Comparison of ENCODE assay signal across 29 mouse cellular contexts in genomic region chr7:137745575-137745974, GRCm38 (mm10).
A peak's percentile ranks its signal among the peaks of the same experiment; 100 is the strongest.
DNase-seq lines count a peak whose midpoint lies in the region; ATAC-seq and TF ChIP-seq lines count a peak whose summit lies in the region.
"Had no signal": no experiment of that assay in that cellular context is flagged by ENCODE, and none has a peak within 500 bp of the region (broad histone marks: within the 10 kb centered on the region; RNA-seq: fewer than 3 reads in every experiment).

No protein-coding gene starts in this region.

- DNase-seq in embryonic facial prominence, embryonic 14.5 days (ENCODE audit: low spot score): peak; percentile 45
- DNase-seq in embryonic facial prominence, embryonic 10.5 days (ENCODE audit: low spot score): no peak
- DNase-seq in lung, adult 2 months: no peak
- DNase-seq in lung, postnatal 36 days: peak; percentile 37
- DNase-seq in Muller cell, postnatal 12 days (ENCODE audit: inconsistent ontology term): no peak
- DNase-seq: adrenal gland, adult 8-10 months; cerebellum, adult 11 months; cerebellum, adult 9-10 months; cerebellum, postnatal 36 days; gastrocnemius, postnatal 25 days; heart, postnatal 10 days; kidney, adult 2 months; kidney, postnatal 10 days; midbrain, embryonic 14.5 days; right cerebral cortex, adult 18-20 months; spleen, adult 18-20 months had no signal

- no peak for TF ChIP-seq POLR2A in lung, adult 2 months (IDR thresholded peaks at IDR 0.05; ENCODE audit: borderline replicate concordance, extremely low read depth, low read depth, low read length)

- no peaks in the 10 kb centered on the region for H3K36me3 ChIP-seq in embryonic facial prominence, embryonic 14.5 days (ENCODE audit: control insufficient read depth, insufficient read depth, low read length)
- no peaks in the 10 kb centered on the region for H3K36me3 ChIP-seq in embryonic facial prominence, embryonic 10.5 days (replicated peaks)
- no peaks in the 10 kb centered on the region for H3K36me3 ChIP-seq in lung, embryonic 15.5 days
- H3K36me3 ChIP-seq in C2C12 (ENCODE audit: control insufficient read depth, insufficient read depth): no peaks in the 10 kb centered on the region
- H3K36me3 ChIP-seq: embryonic facial prominence, embryonic 12.5 days; forebrain, embryonic 10.5 days; forebrain, embryonic 15.5 days; heart, embryonic 13.5 days; hindbrain, embryonic 10.5 days; intestine, embryonic 15.5 days; limb, embryonic 12.5 days; neural tube, embryonic 15.5 days had no signal

- peak; percentile 22; the same call in 1 of the 2 replicates for ATAC-seq in embryonic facial prominence, embryonic 14.5 days (ENCODE audit: low read depth)
- no peak for ATAC-seq in lung, embryonic 15.5 days (ENCODE audit: borderline replicate concordance, extremely low read depth, low FRiP score, low TSS enrichment)
- ATAC-seq: CD4-positive, CD25-positive, alpha-beta regulatory T cell, adult 4 months; forebrain, embryonic 15.5 days; hindbrain, postnatal 0 days; intestine, embryonic 15.5 days had no signal

- H3K79me2 ChIP-seq in C2C12 (ENCODE audit: control insufficient read depth, insufficient read depth): no peaks in the 10 kb centered on the region

- no peak overlapping the region for H3K27ac ChIP-seq in embryonic facial prominence, embryonic 14.5 days (replicated peaks; ENCODE audit: low read depth, low read length)
- no peak overlapping the region for H3K27ac ChIP-seq in embryonic facial prominence, embryonic 10.5 days (replicated peaks)
- H3K27ac ChIP-seq in lung, embryonic 15.5 days: peak overlapping the region; percentile 9; the same call in 1 of the 2 replicates
- H3K27ac ChIP-seq: embryonic facial prominence, embryonic 12.5 days; forebrain, embryonic 10.5 days; forebrain, embryonic 15.5 days; heart, embryonic 13.5 days; hindbrain, embryonic 10.5 days; hindbrain, postnatal 0 days; intestine, embryonic 15.5 days; neural tube, embryonic 15.5 days had no signal

- no peak overlapping the region for H3K9ac ChIP-seq in embryonic facial prominence, embryonic 14.5 days (ENCODE audit: low read depth, low read length)
- no peak overlapping the region for H3K9ac ChIP-seq in lung, embryonic 15.5 days
- H3K9ac ChIP-seq: embryonic facial prominence, embryonic 12.5 days; forebrain, embryonic 15.5 days; heart, embryonic 13.5 days; intestine, embryonic 15.5 days; limb, embryonic 12.5 days; neural tube, embryonic 15.5 days had no signal

- H3K27me3 ChIP-seq in embryonic facial prominence, embryonic 14.5 days (replicated peaks; ENCODE audit: control insufficient read depth, insufficient read depth, low read length): no peaks in the 10 kb centered on the region
- no peaks in the 10 kb centered on the region for H3K27me3 ChIP-seq in embryonic facial prominence, embryonic 10.5 days (replicated peaks; ENCODE audit: low read depth, poor library complexity, severe bottlenecking)
- H3K27me3 ChIP-seq in lung, embryonic 15.5 days: no peaks in the 10 kb centered on the region
- no peaks in the 10 kb centered on the region for H3K27me3 ChIP-seq in C2C12 (ENCODE audit: control insufficient read depth, insufficient read depth, insufficient read length)
- H3K27me3 ChIP-seq: embryonic facial prominence, embryonic 12.5 days; forebrain, embryonic 15.5 days; heart, embryonic 13.5 days; intestine, embryonic 15.5 days; neural tube, embryonic 15.5 days had no signal

- WGBS in embryonic facial prominence, embryonic 14.5 days: 61% methylated on average over 1 of the region's 1 CpGs
- WGBS in embryonic facial prominence, embryonic 10.5 days: 85% methylated on average over 1 of the region's 1 CpGs
- 60% methylated on average over 1 of the region's 1 CpGs for WGBS in lung, embryonic 15.5 days
- 50% methylated on average over 1 of the region's 1 CpGs for WGBS in lung, adult 2 months

- no peak overlapping the region for H3K4me3 ChIP-seq in embryonic facial prominence, embryonic 14.5 days (ENCODE audit: low read depth, low read length)
- H3K4me3 ChIP-seq in embryonic facial prominence, embryonic 10.5 days: no peak overlapping the region
- no peak overlapping the region for H3K4me3 ChIP-seq in lung, embryonic 15.5 days
- H3K4me3 ChIP-seq in lung, adult 2 months (replicated peaks; ENCODE audit: extremely low read depth, low read depth, low read length): no peak overlapping the region
- H3K4me3 ChIP-seq in C2C12 (ENCODE audit: insufficient read depth, poor library complexity, severe bottlenecking): no peak overlapping the region
- H3K4me3 ChIP-seq: embryonic facial prominence, embryonic 12.5 days; forebrain, embryonic 10.5 days; forebrain, embryonic 15.5 days; heart, embryonic 13.5 days; hindbrain, embryonic 10.5 days; intestine, embryonic 15.5 days; limb, embryonic 12.5 days; neural tube, embryonic 15.5 days had no signal

- no peaks in the 10 kb centered on the region for H3K79me3 ChIP-seq in C2C12 (ENCODE audit: low read depth)

- no peaks in the 10 kb centered on the region for H3K9me3 ChIP-seq in embryonic facial prominence, embryonic 14.5 days (ENCODE audit: control insufficient read depth, low read length)
- no peaks in the 10 kb centered on the region for H3K9me3 ChIP-seq in embryonic facial prominence, embryonic 10.5 days
- no peaks in the 10 kb centered on the region for H3K9me3 ChIP-seq in lung, embryonic 15.5 days
- H3K9me3 ChIP-seq: embryonic facial prominence, embryonic 12.5 days; forebrain, embryonic 10.5 days; forebrain, embryonic 15.5 days; heart, embryonic 13.5 days; hindbrain, embryonic 10.5 days; intestine, embryonic 15.5 days; limb, embryonic 12.5 days; neural tube, embryonic 15.5 days had no signal

- no peak overlapping the region for H3K4me2 ChIP-seq in embryonic facial prominence, embryonic 14.5 days (ENCODE audit: low read depth, low read length)
- no peak overlapping the region for H3K4me2 ChIP-seq in lung, embryonic 15.5 days
- H3K4me2 ChIP-seq: embryonic facial prominence, embryonic 12.5 days; forebrain, embryonic 15.5 days; heart, embryonic 13.5 days; intestine, embryonic 15.5 days; limb, embryonic 12.5 days; liver, embryonic 11.5 days; neural tube, embryonic 15.5 days had no signal

- 0 out of 2 replicates have a peak, but pooled peaks cover 5% of the 10 kb centered on the region for H3K4me1 ChIP-seq in embryonic facial prominence, embryonic 14.5 days (ENCODE audit: control insufficient read depth, insufficient read depth, low read length)
- peaks cover 14% of the 10 kb centered on the region; the same call in 1 of the 2 replicates for H3K4me1 ChIP-seq in embryonic facial prominence, embryonic 10.5 days
- peaks cover 19% of the 10 kb centered on the region; the same call in 1 of the 2 replicates for H3K4me1 ChIP-seq in lung, embryonic 15.5 days
- no peaks in the 10 kb centered on the region for H3K4me1 ChIP-seq in lung, adult 2 months (ENCODE audit: control insufficient read depth, insufficient read depth, low read length)
- H3K4me1 ChIP-seq: embryonic facial prominence, embryonic 12.5 days; forebrain, embryonic 10.5 days; intestine, embryonic 15.5 days had no signal

- no peak for TF ChIP-seq CTCF in lung, adult 2 months (IDR thresholded peaks at IDR 0.05; ENCODE audit: insufficient read depth, low read length)
- no peak for TF ChIP-seq CTCF in C2C12 (IDR thresholded peaks at IDR 0.05; ENCODE audit: control insufficient read depth, insufficient read depth, insufficient read length)

- no peak overlapping the region for H3ac ChIP-seq in C2C12 (ENCODE audit: control insufficient read depth, insufficient read length, low read depth)

TF ChIP-seq in C2C12, 6 proteins besides CTCF, POLR2A, EP300 and RAD21:
- TF ChIP-seq MYOD1 (IDR thresholded peaks at IDR 0.05; ENCODE audit: control insufficient read depth, insufficient read length, low read depth): peak; percentile 97
- no peak for TF ChIP-seq USF1 (IDR thresholded peaks at IDR 0.05; ENCODE audit: low read depth)

Comparison
In these comparisons a context has a peak if more than half of its experiments do, and no peak if none do; other contexts are left out.
1. DNase-seq: peak in embryonic facial prominence, embryonic 14.5 days (single experiment) and lung, postnatal 36 days (single experiment); none in embryonic facial prominence, embryonic 10.5 days (single experiment), lung, adult 2 months (single experiment) and Muller cell, postnatal 12 days (single experiment).